Mouse (Mus musculus): ENCODE measurements around the gene Nmu. TPM values are rescaled to one million over a fixed set of nuclear protein-coding genes. Genes with fewer than 3 reads are reported as not detected.
A peak's percentile ranks its signal among the peaks of the same experiment; 100 is the strongest.

Gene Nmu
- polyA plus RNA-seq, 1 experiment from 2014 or later, result not detected

GRCm38 (mm10) chr5:76365406-76365805 is 1.8 kb upstream of the Nmu start:
- no peak overlapping the region for H3K27ac ChIP-seq (ENCODE audit: low read length)
- WGBS, result 44% methylated on average over 5 of the region's 5 CpGs
- no peak for ATAC-seq
- peaks cover 14% of the 10 kb centered on the region for H3K27me3 ChIP-seq (replicated peaks; ENCODE audit: control insufficient read depth, insufficient read depth, low read length)
- H3K9ac ChIP-seq (replicated peaks; ENCODE audit: low read depth, low read length), result no peak overlapping the region
- H3K4me1 ChIP-seq (replicated peaks; ENCODE audit: control insufficient read depth, insufficient read depth, low read length), result peaks cover 11% of the 10 kb centered on the region
- H3K36me3 ChIP-seq (ENCODE audit: control insufficient read depth, insufficient read depth), result no peaks in the 10 kb centered on the region
- no peaks in the 10 kb centered on the region for H3K9me3 ChIP-seq (ENCODE audit: control insufficient read depth, low read length)
- no peak overlapping the region for H3K4me3 ChIP-seq (replicated peaks; ENCODE audit: low read length)
- no peak overlapping the region for H3K4me2 ChIP-seq (ENCODE audit: low read length)

GRCm38 (mm10) chr5:76360786-76361185 is 2.8 kb downstream of the Nmu start:
- peaks cover 11% of the 10 kb centered on the region for H3K4me1 ChIP-seq (replicated peaks; ENCODE audit: control insufficient read depth, insufficient read depth, low read length)
- no peak overlapping the region for H3K27ac ChIP-seq (ENCODE audit: low read length)
- WGBS, result 61% methylated on average over 4 of the region's 4 CpGs
- no peak overlapping the region for H3K4me3 ChIP-seq (replicated peaks; ENCODE audit: low read length)
- H3K9me3 ChIP-seq (ENCODE audit: control insufficient read depth, low read length), result no peaks in the 10 kb centered on the region
- no peaks in the 10 kb centered on the region for H3K36me3 ChIP-seq (ENCODE audit: control insufficient read depth, insufficient read depth)
- peaks cover 14% of the 10 kb centered on the region for H3K27me3 ChIP-seq (replicated peaks; ENCODE audit: control insufficient read depth, insufficient read depth, low read length)
- no peak overlapping the region for H3K9ac ChIP-seq (replicated peaks; ENCODE audit: low read depth, low read length)
- no peak for ATAC-seq
- H3K4me2 ChIP-seq (ENCODE audit: low read length), result no peak overlapping the region

- no peaks in the 10 kb centered on the region for H3K9me3 ChIP-seq (ENCODE audit: control insufficient read depth, low read length)
- H3K4me2 ChIP-seq (ENCODE audit: low read length), result no peak overlapping the region
- no peak for ATAC-seq
- peaks cover 11% of the 10 kb centered on the region for H3K4me1 ChIP-seq (replicated peaks; ENCODE audit: control insufficient read depth, insufficient read depth, low read length)
- H3K4me3 ChIP-seq (replicated peaks; ENCODE audit: low read length), result no peak overlapping the region
- H3K27ac ChIP-seq (ENCODE audit: low read length), result no peak overlapping the region
- 75% methylated on average over 1 of the region's 1 CpGs for WGBS
- no peak overlapping the region for H3K9ac ChIP-seq (replicated peaks; ENCODE audit: low read depth, low read length)
- no peaks in the 10 kb centered on the region for H3K36me3 ChIP-seq (ENCODE audit: control insufficient read depth, insufficient read depth)
- H3K27me3 ChIP-seq (replicated peaks; ENCODE audit: control insufficient read depth, insufficient read depth, low read length), result peaks cover 14% of the 10 kb centered on the region
Measured at GRCm38 (mm10) chr5:76360057-76360456, 3.5 kb downstream of the Nmu start.

- Histone ChIP-seq H3K4me1 (replicated peaks; ENCODE audit: control insufficient read depth, insufficient read depth, low read length) (no peaks in the 10 kb centered on the region), H3K27me3 (replicated peaks; ENCODE audit: control insufficient read depth, insufficient read depth, low read length) (no peaks in the 10 kb centered on the region), H3K4me2 (ENCODE audit: low read length) (no peak overlapping the region), H3K9me3 (ENCODE audit: control insufficient read depth, low read length) (no peaks in the 10 kb centered on the region), H3K9ac (replicated peaks; ENCODE audit: low read depth, low read length) (no peak overlapping the region), H3K36me3 (ENCODE audit: control insufficient read depth, insufficient read depth) (no peaks in the 10 kb centered on the region), H3K27ac (ENCODE audit: low read length) (no peak overlapping the region), H3K4me3 (replicated peaks; ENCODE audit: low read length) (no peak overlapping the region)
- 9% methylated on average over 7 of the region's 7 CpGs for WGBS
- ATAC-seq, result peak; percentile 88
Measured at GRCm38 (mm10) chr5:76351953-76352611, 11.5 kb downstream of the Nmu start.

GRCm38 (mm10) chr5:76351537-76351936 is 12.1 kb downstream of the Nmu start:
- Histone ChIP-seq H3K4me1 (replicated peaks; ENCODE audit: control insufficient read depth, insufficient read depth, low read length) (peaks cover 1% of the 10 kb centered on the region), H3K36me3 (ENCODE audit: control insufficient read depth, insufficient read depth) (no peaks in the 10 kb centered on the region), H3K27ac (ENCODE audit: low read length) (no peak overlapping the region), H3K4me2 (ENCODE audit: low read length) (no peak overlapping the region), H3K4me3 (replicated peaks; ENCODE audit: low read length) (no peak overlapping the region), H3K9me3 (ENCODE audit: control insufficient read depth, low read length) (no peaks in the 10 kb centered on the region), H3K27me3 (replicated peaks; ENCODE audit: control insufficient read depth, insufficient read depth, low read length) (no peaks in the 10 kb centered on the region), H3K9ac (replicated peaks; ENCODE audit: low read depth, low read length) (no peak overlapping the region)
- ATAC-seq, result no peak
- WGBS, result 78% methylated on average over 5 of the region's 5 CpGs

- 28% methylated on average over 2 of the region's 2 CpGs for WGBS
- H3K4me3 ChIP-seq (replicated peaks; ENCODE audit: low read length), result no peak overlapping the region
- no peaks in the 10 kb centered on the region for H3K27me3 ChIP-seq (replicated peaks; ENCODE audit: control insufficient read depth, insufficient read depth, low read length)
- no peaks in the 10 kb centered on the region for H3K36me3 ChIP-seq (ENCODE audit: control insufficient read depth, insufficient read depth)
- H3K27ac ChIP-seq (ENCODE audit: low read length), result no peak overlapping the region
- H3K9me3 ChIP-seq (ENCODE audit: control insufficient read depth, low read length), result no peaks in the 10 kb centered on the region
- H3K4me1 ChIP-seq (replicated peaks; ENCODE audit: control insufficient read depth, insufficient read depth, low read length), result peaks cover 7% of the 10 kb centered on the region
- H3K9ac ChIP-seq (replicated peaks; ENCODE audit: low read depth, low read length), result no peak overlapping the region
- H3K4me2 ChIP-seq (ENCODE audit: low read length), result no peak overlapping the region
- peak; percentile 90 for ATAC-seq
Measured at GRCm38 (mm10) chr5:76346137-76346536, 17.5 kb downstream of the Nmu start.

GRCm38 (mm10) chr5:76340931-76341330 is 22.7 kb downstream of the Nmu start:
- H3K4me3 ChIP-seq (replicated peaks; ENCODE audit: low read length), result no peak overlapping the region
- no peak for ATAC-seq
- H3K27me3 ChIP-seq (replicated peaks; ENCODE audit: control insufficient read depth, insufficient read depth, low read length), result no peaks in the 10 kb centered on the region
- WGBS, result 84% methylated on average over 2 of the region's 2 CpGs
- no peaks in the 10 kb centered on the region for H3K36me3 ChIP-seq (ENCODE audit: control insufficient read depth, insufficient read depth)
- H3K9me3 ChIP-seq (ENCODE audit: control insufficient read depth, low read length), result no peaks in the 10 kb centered on the region
- H3K4me2 ChIP-seq (ENCODE audit: low read length), result no peak overlapping the region
- H3K4me1 ChIP-seq (replicated peaks; ENCODE audit: control insufficient read depth, insufficient read depth, low read length), result no peaks in the 10 kb centered on the region; the same call in 1 of the 2 replicates
- H3K27ac ChIP-seq (ENCODE audit: low read length), result no peak overlapping the region
- H3K9ac ChIP-seq (replicated peaks; ENCODE audit: low read depth, low read length), result no peak overlapping the region

- no peak for ATAC-seq
- H3K4me2 ChIP-seq (ENCODE audit: low read length), result no peak overlapping the region
- no peaks in the 10 kb centered on the region for H3K36me3 ChIP-seq (ENCODE audit: control insufficient read depth, insufficient read depth)
- WGBS, result 85% methylated on average over 8 of the region's 8 CpGs
- no peaks in the 10 kb centered on the region for H3K27me3 ChIP-seq (replicated peaks; ENCODE audit: control insufficient read depth, insufficient read depth, low read length)
- H3K4me1 ChIP-seq (replicated peaks; ENCODE audit: control insufficient read depth, insufficient read depth, low read length), result no peaks in the 10 kb centered on the region
- H3K4me3 ChIP-seq (replicated peaks; ENCODE audit: low read length), result no peak overlapping the region
- no peak overlapping the region for H3K9ac ChIP-seq (replicated peaks; ENCODE audit: low read depth, low read length)
- no peak overlapping the region for H3K27ac ChIP-seq (ENCODE audit: low read length)
- no peaks in the 10 kb centered on the region for H3K9me3 ChIP-seq (ENCODE audit: control insufficient read depth, low read length)
Measured at GRCm38 (mm10) chr5:76337100-76337499, 26.5 kb downstream of the Nmu start.

GRCm38 (mm10) chr5:76333833-76334232 is 29.8 kb downstream of the Nmu start:
- ATAC-seq, result no peak
- 52% methylated on average over 4 of the region's 4 CpGs for WGBS
- H3K36me3 ChIP-seq (ENCODE audit: control insufficient read depth, insufficient read depth), result no peaks in the 10 kb centered on the region
- no peaks in the 10 kb centered on the region for H3K9me3 ChIP-seq (ENCODE audit: control insufficient read depth, low read length)
- no peaks in the 10 kb centered on the region for H3K4me1 ChIP-seq (replicated peaks; ENCODE audit: control insufficient read depth, insufficient read depth, low read length)
- no peaks in the 10 kb centered on the region for H3K27me3 ChIP-seq (replicated peaks; ENCODE audit: control insufficient read depth, insufficient read depth, low read length)
- H3K4me3 ChIP-seq (replicated peaks; ENCODE audit: low read length), result no peak overlapping the region
- no peak overlapping the region for H3K4me2 ChIP-seq (ENCODE audit: low read length)
- no peak overlapping the region for H3K9ac ChIP-seq (replicated peaks; ENCODE audit: low read depth, low read length)
- H3K27ac ChIP-seq (ENCODE audit: low read length), result no peak overlapping the region

- Histone ChIP-seq H3K4me3 (replicated peaks; ENCODE audit: low read length) (no peak within 1 kb of the TSS), H3K4me1 (replicated peaks; ENCODE audit: control insufficient read depth, insufficient read depth, low read length) (no peaks in the 10 kb centered on the region), H3K36me3 (ENCODE audit: control insufficient read depth, insufficient read depth) (no peaks in the 10 kb centered on the region), H3K9me3 (ENCODE audit: control insufficient read depth, low read length) (no peaks in the 10 kb centered on the region), H3K27ac (ENCODE audit: low read length) (no peak within 1 kb of the TSS), H3K9ac (replicated peaks; ENCODE audit: low read depth, low read length) (no peak within 1 kb of the TSS), H3K27me3 (replicated peaks; ENCODE audit: control insufficient read depth, insufficient read depth, low read length) (no peaks in the 10 kb centered on the region), H3K4me2 (ENCODE audit: low read length) (no peak within 1 kb of the TSS)
- 93% methylated on average over 7 of the region's 7 CpGs for WGBS
- ATAC-seq, result no peak
Measured at GRCm38 (mm10) chr5:76330953-76331352, 32.6 kb downstream of the Nmu start, which contains the start of gene Pdcl2. Pdcl2 (minus strand) TSS chr5:76331156.
